Mouse (Mus musculus) subcutaneous adipose tissue, adult 2 months (tissue): ENCODE results near the gene Pabpc4. TPM values are rescaled to one million over a fixed set of nuclear protein-coding genes. Genes with fewer than 3 reads are reported as not detected.

Experiments used
- polyA plus RNA-seq: library from polyadenylated mRNA; depleted of rRNA; stranded (reverse); fragments of >200 nt; gene quantifications from 2 replicates; pipeline ENCODE4 v1.2.3, GENCODE M21; 2012; ENCODE audit warnings: low replicate concordance; rRNA removed

The Pabpc4 gene
- polyA plus RNA-seq = 82.9 and 156 TPM in 2 replicates

DNA sequence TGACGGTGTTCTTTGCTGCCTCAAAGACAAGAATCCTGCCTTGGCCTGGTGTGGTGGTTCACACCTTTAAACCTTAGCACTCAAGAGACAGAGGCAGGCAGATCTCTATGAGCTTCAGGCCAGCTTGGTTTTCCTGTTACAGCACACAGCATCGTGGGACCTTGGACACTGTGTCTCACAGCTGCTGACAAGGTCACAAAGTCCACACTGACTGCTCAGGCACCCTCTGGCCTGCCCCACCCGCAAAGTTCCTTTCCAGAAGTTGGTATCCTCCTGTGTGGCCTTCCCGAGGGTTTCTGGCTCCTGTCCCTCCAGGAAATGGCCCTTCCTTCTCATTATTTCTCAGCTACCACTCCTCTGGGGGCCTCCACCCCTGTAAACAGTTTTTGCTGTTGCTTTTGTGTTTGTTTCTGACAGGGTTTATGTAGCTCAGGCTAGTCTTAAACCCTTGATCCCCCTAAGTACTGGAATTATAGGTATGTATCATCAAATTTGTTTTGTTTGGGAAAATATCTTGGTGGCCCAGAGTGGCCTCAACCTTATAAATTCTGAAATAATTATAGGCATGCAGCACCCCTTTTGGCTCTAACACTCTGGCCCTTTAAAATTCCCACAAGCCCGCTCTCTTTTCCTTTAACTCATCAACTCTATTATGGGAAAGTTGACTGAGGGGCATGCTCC lies at the start of gene Pabpc4:
Gene Pabpc4 (plus strand): TSS at position 631 of the 681 bp plus-strand sequence.

DNA sequence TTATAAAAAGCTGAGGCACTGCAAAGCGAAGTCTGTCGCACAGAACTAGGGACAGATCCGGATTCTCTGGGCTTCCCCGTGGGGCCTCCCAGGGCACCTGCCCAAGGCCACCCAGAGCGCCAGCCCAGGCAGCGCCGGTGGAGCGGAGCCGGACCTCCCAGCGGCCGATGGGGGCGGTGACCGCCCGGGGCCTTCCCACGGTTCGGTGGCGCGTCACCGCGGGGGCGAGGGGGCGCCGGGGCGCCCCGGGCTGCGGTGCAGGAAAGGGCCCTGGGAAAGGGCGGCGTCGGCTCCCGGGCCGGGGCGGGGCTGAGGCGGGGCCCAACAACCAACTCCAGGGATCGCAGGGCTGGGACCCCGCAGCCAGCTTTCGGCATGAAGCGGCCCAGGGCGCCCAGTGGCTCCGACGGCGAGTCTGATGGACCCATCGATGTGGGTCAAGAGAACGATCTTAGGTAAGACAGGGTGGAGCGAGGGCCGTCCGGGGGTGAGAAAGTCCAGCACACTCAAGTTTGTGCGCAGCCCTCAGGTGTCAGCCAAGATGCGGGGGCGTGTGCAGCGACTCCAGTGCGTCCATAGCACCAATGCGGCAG lies 28.6 kb upstream of the Pabpc4 start, which contains the start of gene Heyl:
Gene Heyl (plus strand): TSS at position 65 of the 593 bp plus-strand sequence.

DNA sequence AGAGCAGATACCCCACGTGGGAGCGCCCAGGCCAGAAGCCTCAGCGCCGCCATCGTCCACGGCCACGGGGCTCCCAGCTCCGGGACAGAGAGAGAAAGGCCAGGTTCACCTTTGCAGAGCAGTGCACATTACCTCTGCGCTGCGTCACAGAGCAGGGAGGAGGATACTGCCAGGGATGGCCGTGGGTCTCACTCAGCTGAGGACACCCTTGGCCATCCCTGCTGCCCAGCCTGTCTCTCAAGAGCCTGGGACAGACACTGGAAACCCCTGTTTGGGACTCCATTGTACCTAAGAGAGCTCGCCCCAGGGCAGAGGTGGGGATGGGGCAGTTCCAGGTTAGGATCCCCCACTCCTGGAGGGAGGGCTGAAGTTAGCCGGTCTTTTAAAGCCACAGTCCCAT lies 61.4 kb downstream of the Pabpc4 start, which contains the start of gene Oxct2a:
Gene Oxct2a (minus strand): TSS at position 101 of the 400 bp plus-strand sequence.

DNA sequence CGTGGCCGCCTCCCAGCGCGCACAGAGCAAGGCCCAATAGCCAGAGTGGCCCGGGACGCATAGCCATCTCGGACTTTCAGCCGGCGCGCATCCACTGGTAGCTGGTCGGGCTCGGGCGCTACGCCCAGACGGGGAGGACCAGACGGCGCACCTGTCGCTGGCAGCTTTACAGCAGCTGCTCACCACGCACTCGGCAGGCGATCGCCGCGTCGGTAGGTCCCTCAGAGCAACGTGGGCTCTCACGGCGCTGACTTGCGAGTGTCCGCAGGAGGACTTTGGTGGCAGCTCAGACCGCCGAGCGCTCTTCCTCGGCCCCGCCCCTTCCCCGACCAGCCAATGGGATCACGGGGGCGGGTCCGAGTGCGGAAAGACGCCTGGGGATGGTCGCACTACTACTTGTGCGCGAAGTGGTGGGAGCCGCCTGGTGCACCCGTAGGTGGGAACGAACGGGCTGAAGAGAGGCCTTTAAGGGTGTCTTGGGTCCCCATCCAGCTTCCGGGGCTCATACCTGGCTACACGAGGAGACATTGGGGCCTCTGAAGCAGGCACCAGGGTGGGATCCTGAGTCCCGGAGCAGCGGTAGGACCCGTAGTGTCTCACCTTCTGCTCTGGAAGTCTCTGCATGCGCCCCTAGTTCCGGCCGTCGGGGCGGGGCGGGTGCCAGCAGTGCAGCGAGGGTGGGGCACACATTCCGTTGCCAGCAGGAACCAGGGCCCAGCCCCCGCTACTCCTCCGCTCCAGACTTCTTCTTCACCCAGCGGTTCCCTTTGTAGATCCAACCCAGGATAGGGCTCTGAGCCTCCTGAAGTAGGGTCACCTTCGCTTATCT lies 80.7 kb downstream of the Pabpc4 start, which contains the start of gene Bmp8a:
Gene Bmp8a (minus strand): TSS at position 611 of the 829 bp plus-strand sequence.

Other genes with a start within 250 kb of the Pabpc4 start
- 6.6 and 9.0 TPM in 2 replicates for gene Trit1, start 245.8 kb upstream of the Pabpc4 start, polyA plus RNA-seq
- 1.3 TPM in 1 of 2 replicates, not detected in the other for gene Bmp8b, start 157.2 kb upstream of the Pabpc4 start, polyA plus RNA-seq
- gene Oxct2b, start 146.1 kb upstream of the Pabpc4 start, polyA plus RNA-seq = 0.13 TPM in 1 of 2 replicates, not detected in the other
- gene Ppie, start 122.4 kb upstream of the Pabpc4 start, polyA plus RNA-seq = 15.8 and 25.3 TPM in 2 replicates
- 0.19 and 0.37 TPM in 2 replicates for gene Hpcal4, start 79.1 kb upstream of the Pabpc4 start, polyA plus RNA-seq
- gene Nt5c1a, start 60.8 kb upstream of the Pabpc4 start, polyA plus RNA-seq = 0.62 and 0.75 TPM in 2 replicates
- gene Heyl, start 28.8 kb upstream of the Pabpc4 start, polyA plus RNA-seq = 12.9 and 13.8 TPM in 2 replicates
- 0.17 TPM in 1 of 2 replicates, not detected in the other for gene Oxct2a, start 61.3 kb downstream of the Pabpc4 start, polyA plus RNA-seq
- gene Bmp8a, start 80.9 kb downstream of the Pabpc4 start, polyA plus RNA-seq = 0.60 and 0.99 TPM in 2 replicates